Mouse (Mus musculus) spleen, adult 2 months (tissue): ENCODE results near the gene Tnni2. TPM values are rescaled to one million over a fixed set of nuclear protein-coding genes. Genes with fewer than 3 reads are reported as not detected.
A peak's percentile ranks its signal among the peaks of the same experiment; 100 is the strongest.

Source experiments
- DNase-seq, 2 experiments: peaks; one replicate each; pipeline versions ENCODE4 v3.0.0 to v3.0.0-alpha.2; 2012 to 2021; ENCODE audit warnings: low spot score in 2 of 2, low read depth in 1 of 2
- H3K27ac ChIP-seq: fragments of 200-500 bp; 2 replicates; pipeline ENCODE4 v1.5.1; 2012; ENCODE audit warnings: low read length, inconsistent platforms; ENCODE audit not compliant: insufficient read depth
- H3K27me3 ChIP-seq: fragments of 200-500 bp; 2 replicates; pipeline ENCODE4 v1.6.1; 2012; ENCODE audit warnings: mild to moderate bottlenecking, moderate library complexity, low read length, inconsistent platforms; ENCODE audit not compliant: control insufficient read depth, insufficient read depth
- H3K36me3 ChIP-seq: fragments of 200-500 bp; 2 replicates; pipeline ENCODE4 v1.6.1; 2012; ENCODE audit warnings: mild to moderate bottlenecking, low read length, inconsistent platforms; ENCODE audit not compliant: control insufficient read depth, insufficient read depth
- H3K4me1 ChIP-seq: fragments of 200-500 bp; 2 replicates; pipeline ENCODE4 v1.6.1; 2011; ENCODE audit warnings: inconsistent platforms; ENCODE audit not compliant: control insufficient read depth, insufficient read depth, insufficient read length
- H3K4me3 ChIP-seq: fragments of 200-500 bp; 2 replicates; pipeline ENCODE4 v1.5.1; 2011; ENCODE audit warnings: mild to moderate bottlenecking, inconsistent platforms; ENCODE audit not compliant: insufficient read depth, insufficient read length; ENCODE audit errors: extremely low read depth
- CTCF ChIP-seq: fragments of 200-500 bp; IDR thresholded peaks from 2 replicates; pipeline ENCODE4 v1.5.1; 2011; ENCODE audit warnings: mild to moderate bottlenecking, inconsistent platforms; ENCODE audit not compliant: insufficient read depth, insufficient read length, insufficient replicate concordance; ENCODE audit errors: extremely low read depth
- POLR2A ChIP-seq: fragments of 200-500 bp; IDR thresholded peaks from 2 replicates; pipeline ENCODE4 v1.6.1; 2011; ENCODE audit warnings: low read depth, low read length, inconsistent platforms
- WGBS: fragments of 180-500 bp; shearing (Covaris S2); methylation state at CpG from one replicate; pipeline ENCODE4 v1.1.7; 2018; 5-methylcytosine and 5-hydroxymethylcytosine counted together
- polyA plus RNA-seq: library from polyadenylated mRNA; depleted of rRNA; stranded (reverse); fragments of >200 nt; gene quantifications from 2 replicates; pipeline ENCODE4 v1.2.3, GENCODE M21; 2012

The Tnni2 gene
- polyA plus RNA-seq, 1 experiment: 3.9 TPM

- H3K27me3 ChIP-seq: no peaks in the 10 kb centered on the region
- H3K27ac ChIP-seq: no peak overlapping the region
- H3K36me3 ChIP-seq: peaks cover 16% of the 10 kb centered on the region
- 65% methylated on average over 3 of the region's 3 CpGs for WGBS
- H3K4me1 ChIP-seq: no peaks in the 10 kb centered on the region; the same call in 1 of the 2 replicates
- no peak overlapping the region for H3K4me3 ChIP-seq
- DNase-seq: no peak
- no peak for TF ChIP-seq POLR2A
- TF ChIP-seq CTCF: no peak
These were observed 39.1 kb downstream of the Tnni2 start for GRCm38 (mm10) chr7:142480661-142481060.

GRCm38 (mm10) chr7:142481186-142481567 lies 39.6 kb downstream of the Tnni2 start:
- Histone ChIP-seq H3K36me3 (peaks cover 22% of the 10 kb centered on the region), H3K4me3 (no peak overlapping the region), H3K4me1 (no peaks in the 10 kb centered on the region; the same call in 1 of the 2 replicates), H3K27me3 (no peaks in the 10 kb centered on the region), H3K27ac (no peak overlapping the region)
- 26% methylated on average over 5 of the region's 5 CpGs for WGBS
- no peak for DNase-seq
- TF ChIP-seq POLR2A (no peak), CTCF (peak; percentile 52; the same call in 1 of the 2 replicates)

DNA sequence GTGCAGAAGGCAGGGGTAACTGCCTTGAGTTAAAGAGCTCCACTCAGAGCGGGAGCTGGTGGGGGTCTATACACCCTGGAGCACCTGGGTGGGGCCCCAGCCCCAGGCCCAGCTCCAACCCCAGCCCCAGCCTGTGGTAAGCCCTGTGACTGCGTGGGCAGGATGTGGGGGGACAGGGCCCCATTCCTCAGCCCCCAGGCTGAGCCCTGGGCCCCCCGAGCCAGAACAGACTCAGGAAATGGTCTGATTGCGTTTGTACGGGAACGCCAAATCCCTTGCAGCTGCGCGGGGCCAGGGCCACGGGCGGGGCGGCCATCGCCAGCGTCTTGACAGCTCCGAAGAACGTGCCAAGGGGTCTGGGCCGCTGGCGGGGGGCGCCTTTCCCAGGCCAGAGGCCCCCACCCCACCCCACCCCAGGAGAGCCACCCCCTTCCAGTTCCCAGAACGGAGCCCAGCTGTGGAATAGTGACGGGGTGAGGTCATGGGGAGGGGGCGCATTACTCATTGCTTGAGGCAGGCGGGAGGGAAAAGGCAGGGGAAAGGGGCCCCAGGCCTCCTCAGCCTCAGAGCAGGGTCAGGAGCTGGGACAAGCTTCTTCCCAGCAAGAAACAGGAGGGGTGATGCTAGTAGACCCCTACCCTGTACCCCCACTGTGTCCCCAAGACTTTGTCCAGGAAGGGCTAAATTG lies 40.1 kb downstream of the Tnni2 start:
- Histone ChIP-seq H3K27me3 (no peaks in the 10 kb centered on the region), H3K4me3 (no peak overlapping the region), H3K27ac (no peak overlapping the region), H3K4me1 (no peaks in the 10 kb centered on the region; the same call in 1 of the 2 replicates), H3K36me3 (peaks cover 26% of the 10 kb centered on the region)
- no peak for TF ChIP-seq POLR2A
- TF ChIP-seq CTCF: no peak
- no peak for DNase-seq
- 35% methylated on average over 22 of the region's 22 CpGs for WGBS

DNA sequence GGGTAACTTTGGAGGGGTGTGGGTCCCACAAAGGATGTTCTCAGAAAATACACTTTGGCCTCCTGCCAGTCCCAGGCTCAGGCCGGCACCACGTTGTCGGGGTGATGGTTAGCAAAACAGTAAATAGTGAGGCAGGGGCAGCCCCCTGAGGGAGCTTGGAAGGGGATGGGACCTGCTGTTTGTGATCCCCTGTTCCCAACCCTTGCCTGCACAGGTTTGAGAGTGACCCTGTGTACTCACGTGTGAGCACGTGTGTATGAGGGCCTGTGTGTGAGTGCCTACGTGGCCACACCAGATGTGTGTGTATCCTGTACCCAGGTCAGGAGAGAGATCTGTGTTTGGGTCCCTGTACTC lies 40.6 kb downstream of the Tnni2 start:
- H3K27ac ChIP-seq: no peak overlapping the region
- DNase-seq: no peak

DNA sequence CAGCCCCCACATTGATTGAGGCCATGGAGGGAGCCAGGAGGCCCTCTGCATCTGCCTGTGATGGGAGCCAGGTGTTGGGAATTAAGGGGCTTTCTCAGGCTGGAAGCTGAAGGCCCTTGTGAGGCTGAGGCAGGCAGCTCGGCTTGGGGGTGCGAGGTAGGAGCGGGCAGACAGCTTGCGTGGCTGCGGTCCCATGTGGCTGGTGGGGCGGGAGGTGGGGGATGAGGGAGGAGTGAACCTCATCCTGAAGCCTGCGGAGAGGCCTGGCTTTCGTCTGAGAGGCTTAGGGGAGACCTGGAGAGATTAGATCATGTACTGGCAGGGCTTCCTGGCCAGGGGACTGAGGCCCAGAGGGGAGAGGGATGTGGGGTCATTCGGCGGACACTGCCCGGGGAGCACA lies 41.5 kb downstream of the Tnni2 start:
- no peak overlapping the region for H3K27ac ChIP-seq

More for the DNA sequence above, 40.6 kb downstream of the Tnni2 start:
- 65% methylated on average over 6 of the region's 6 CpGs for WGBS
- peaks cover 31% of the 10 kb centered on the region for H3K36me3 ChIP-seq
- H3K4me1 ChIP-seq: no peaks in the 10 kb centered on the region; the same call in 1 of the 2 replicates
- no peak for TF ChIP-seq POLR2A
- no peak for TF ChIP-seq CTCF
- no peak overlapping the region for H3K4me3 ChIP-seq
- H3K27me3 ChIP-seq: no peaks in the 10 kb centered on the region

DNA sequence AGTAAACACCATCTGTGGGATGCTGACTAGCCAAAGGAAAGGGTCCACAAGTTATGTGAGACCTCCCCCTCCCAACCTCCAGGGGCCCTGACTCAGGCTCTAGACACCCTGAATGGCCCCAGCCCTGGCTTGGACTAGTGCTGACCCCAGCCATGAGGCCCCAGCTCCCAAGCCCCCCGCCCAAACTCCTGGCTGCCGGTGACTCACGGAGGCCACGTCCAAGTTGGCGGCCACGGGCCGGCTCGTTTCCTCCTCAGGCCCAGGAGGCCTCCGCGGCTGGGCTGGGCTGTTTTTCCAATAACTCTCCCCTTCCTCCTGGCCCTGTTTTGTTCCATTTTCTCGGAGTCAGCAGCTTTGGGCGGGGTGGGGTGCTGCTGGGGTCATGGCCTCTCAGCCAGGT lies 43.2 kb downstream of the Tnni2 start:
- no peaks in the 10 kb centered on the region; the same call in 1 of the 2 replicates for H3K4me1 ChIP-seq
- peaks cover 55% of the 10 kb centered on the region for H3K36me3 ChIP-seq
- TF ChIP-seq CTCF (no peak), POLR2A (no peak)
- H3K27ac ChIP-seq: no peak overlapping the region
- H3K4me3 ChIP-seq: no peak overlapping the region
- no peaks in the 10 kb centered on the region for H3K27me3 ChIP-seq
- 86% methylated on average over 12 of the region's 12 CpGs for WGBS
- DNase-seq: no peak

More for the DNA sequence above, 41.5 kb downstream of the Tnni2 start:
- Histone ChIP-seq H3K27me3 (no peaks in the 10 kb centered on the region), H3K4me3 (no peak overlapping the region), H3K36me3 (peaks cover 39% of the 10 kb centered on the region), H3K4me1 (no peaks in the 10 kb centered on the region; the same call in 1 of the 2 replicates)
- DNase-seq: no peak
- TF ChIP-seq CTCF (no peak), POLR2A (no peak)
- 82% methylated on average over 11 of the region's 11 CpGs for WGBS

GRCm38 (mm10) chr7:142486751-142487162 lies 45.1 kb downstream of the Tnni2 start:
- Histone ChIP-seq H3K4me3 (no peak overlapping the region), H3K4me1 (no peaks in the 10 kb centered on the region; the same call in 1 of the 2 replicates), H3K27ac (no peak overlapping the region), H3K27me3 (no peaks in the 10 kb centered on the region), H3K36me3 (peaks cover 69% of the 10 kb centered on the region)
- 86% methylated on average over 8 of the region's 8 CpGs for WGBS
- TF ChIP-seq CTCF (no peak), POLR2A (no peak)
- DNase-seq: no peak
